In the genomic region with DNA sequence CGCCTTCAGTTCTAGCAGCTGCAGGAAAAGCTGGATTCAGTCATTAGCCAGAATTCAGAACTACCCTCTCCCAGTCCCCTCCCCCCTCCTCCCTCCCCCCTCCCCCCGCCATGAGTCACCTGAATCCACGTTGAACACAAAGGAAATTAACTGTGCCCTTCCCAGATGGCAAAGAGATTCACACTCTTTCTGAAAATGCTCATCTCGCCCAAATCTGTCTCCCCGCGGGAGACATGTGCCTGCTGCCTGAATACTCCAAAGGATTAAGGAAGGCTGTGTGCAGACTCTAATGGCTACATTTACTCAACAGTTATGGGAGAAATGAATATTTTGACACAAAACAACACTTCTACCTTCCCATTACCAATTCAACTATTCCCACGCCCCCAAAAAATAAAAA, we compare ENCODE assay signal across 29 mouse cellular contexts.
DNase-seq lines count a peak whose midpoint lies in the region; ATAC-seq and TF ChIP-seq lines count a peak whose summit lies in the region.
"Had no signal": no experiment of that assay in that cellular context is flagged by ENCODE, and none has a peak within 500 bp of the region (broad histone marks: within the 10 kb centered on the region; RNA-seq: fewer than 3 reads in every experiment).

No protein-coding gene starts in this region.

- no peak overlapping the region for H3K9ac ChIP-seq in liver, postnatal 0 days (replicated peaks)
- H3K9ac ChIP-seq: embryonic facial prominence, embryonic 15.5 days; forebrain, embryonic 12.5 days; forebrain, postnatal 0 days; heart, embryonic 15.5 days; hindbrain, embryonic 13.5 days; limb, embryonic 15.5 days; liver, embryonic 13.5 days; midbrain, embryonic 13.5 days; neural tube, embryonic 13.5 days; stomach, embryonic 15.5 days had no signal

- H3K4me1 ChIP-seq in liver, postnatal 0 days (ENCODE audit: insufficient read depth): no peaks in the 10 kb centered on the region
- H3K4me1 ChIP-seq: embryonic facial prominence, embryonic 10.5 days; embryonic facial prominence, embryonic 15.5 days; forebrain, embryonic 12.5 days; heart, embryonic 15.5 days; hindbrain, embryonic 13.5 days; limb, embryonic 10.5 days; limb, embryonic 15.5 days; liver, embryonic 13.5 days; midbrain, embryonic 13.5 days; neural tube, embryonic 13.5 days; stomach, embryonic 15.5 days had no signal

- peak; percentile 53 for DNase-seq in cerebellum, adult 11-12 months
- DNase-seq in cerebellum, adult 11 months: no peak
- DNase-seq in brain, adult 2 months (ENCODE audit: low read depth, low spot score): peak; percentile 81
- peak; percentile 41 for DNase-seq in cerebellum, adult 8-10 months
- peak; percentile 39 to 65 for DNase-seq in cerebellum, postnatal 25 days
- no peak for DNase-seq in thymus, postnatal 4 days
- no peak for DNase-seq in liver, postnatal 0 days
- DNase-seq: adrenal gland, adult 8-10 months; forebrain, postnatal 0 days; kidney, adult 9 months; kidney, postnatal 10 days; layer of hippocampus, adult 9-11 months; liver, embryonic 13.5 days; lung, adult 2 months; lung, postnatal 10 days; thymus, adult 2 months had no signal

- WGBS in liver, postnatal 0 days (ENCODE audit: insufficient replicate concordance): 56% methylated on average over 7 of the region's 7 CpGs

- no peak for TF ChIP-seq CTCF in liver, postnatal 0 days (IDR thresholded peaks at IDR 0.05; ENCODE audit: low read depth)

- no peaks in the 10 kb centered on the region for H3K27me3 ChIP-seq in liver, postnatal 0 days (ENCODE audit: insufficient read depth, low read length)
- H3K27me3 ChIP-seq: embryonic facial prominence, embryonic 15.5 days; forebrain, embryonic 12.5 days; heart, embryonic 15.5 days; hindbrain, embryonic 13.5 days; limb, embryonic 15.5 days; liver, embryonic 13.5 days; midbrain, embryonic 13.5 days; neural tube, embryonic 13.5 days; stomach, embryonic 15.5 days had no signal

- H3K27ac ChIP-seq in liver, postnatal 0 days (ENCODE audit: low read depth): no peak overlapping the region
- H3K27ac ChIP-seq: embryonic facial prominence, embryonic 10.5 days; embryonic facial prominence, embryonic 15.5 days; forebrain, embryonic 12.5 days; heart, embryonic 15.5 days; hindbrain, embryonic 13.5 days; limb, embryonic 10.5 days; limb, embryonic 15.5 days; liver, embryonic 13.5 days; macrophage; midbrain, embryonic 13.5 days; neural tube, embryonic 13.5 days; stomach, embryonic 15.5 days had no signal

- no peak overlapping the region for H3K4me3 ChIP-seq in liver, postnatal 0 days (ENCODE audit: low read depth, low read length)
- H3K4me3 ChIP-seq: embryonic facial prominence, embryonic 10.5 days; embryonic facial prominence, embryonic 15.5 days; forebrain, embryonic 12.5 days; heart, embryonic 15.5 days; hindbrain, embryonic 13.5 days; limb, embryonic 10.5 days; limb, embryonic 15.5 days; liver, embryonic 13.5 days; midbrain, embryonic 13.5 days; neural tube, embryonic 13.5 days; stomach, embryonic 15.5 days had no signal

- no peak for ATAC-seq in liver, postnatal 0 days
- ATAC-seq: forebrain, postnatal 0 days; intestine, postnatal 0 days; midbrain, embryonic 13.5 days had no signal

- no peak for TF ChIP-seq EP300 in liver, postnatal 0 days (IDR thresholded peaks at IDR 0.05; ENCODE audit: low read depth)

- no peaks in the 10 kb centered on the region for H3K36me3 ChIP-seq in liver, postnatal 0 days (replicated peaks; ENCODE audit: insufficient read depth, low read length)
- H3K36me3 ChIP-seq: embryonic facial prominence, embryonic 10.5 days; embryonic facial prominence, embryonic 15.5 days; forebrain, embryonic 12.5 days; G1E; heart, embryonic 15.5 days; hindbrain, embryonic 13.5 days; limb, embryonic 10.5 days; limb, embryonic 15.5 days; liver, embryonic 13.5 days; midbrain, embryonic 13.5 days; neural tube, embryonic 13.5 days; stomach, embryonic 15.5 days had no signal

- no peaks in the 10 kb centered on the region for H3K9me3 ChIP-seq in liver, postnatal 0 days (ENCODE audit: low read length)
- H3K9me3 ChIP-seq: embryonic facial prominence, embryonic 10.5 days; embryonic facial prominence, embryonic 15.5 days; forebrain, embryonic 12.5 days; heart, embryonic 15.5 days; hindbrain, embryonic 13.5 days; limb, embryonic 10.5 days; limb, embryonic 15.5 days; midbrain, embryonic 13.5 days; neural tube, embryonic 13.5 days; stomach, embryonic 15.5 days had no signal

- H3K4me2 ChIP-seq in liver, postnatal 0 days (ENCODE audit: low read depth, low read length): no peak overlapping the region
- H3K4me2 ChIP-seq: embryonic facial prominence, embryonic 15.5 days; forebrain, embryonic 12.5 days; heart, embryonic 15.5 days; hindbrain, embryonic 13.5 days; limb, embryonic 15.5 days; liver, embryonic 13.5 days; midbrain, embryonic 13.5 days; neural tube, embryonic 13.5 days; stomach, embryonic 15.5 days had no signal

Comparison
In these comparisons a context has a peak if more than half of its experiments do, and no peak if none do; other contexts are left out.
1. DNase-seq: peak in cerebellum, adult 11-12 months (single experiment), brain, adult 2 months (single experiment), cerebellum, adult 8-10 months (single experiment) and cerebellum, postnatal 25 days (2 of 2); none in cerebellum, adult 11 months (single experiment), thymus, postnatal 4 days (single experiment) and liver, postnatal 0 days (single experiment).